Mouse (Mus musculus): Measurements from ENCODE around the gene Chil1.

Gene Chil1

DNA sequence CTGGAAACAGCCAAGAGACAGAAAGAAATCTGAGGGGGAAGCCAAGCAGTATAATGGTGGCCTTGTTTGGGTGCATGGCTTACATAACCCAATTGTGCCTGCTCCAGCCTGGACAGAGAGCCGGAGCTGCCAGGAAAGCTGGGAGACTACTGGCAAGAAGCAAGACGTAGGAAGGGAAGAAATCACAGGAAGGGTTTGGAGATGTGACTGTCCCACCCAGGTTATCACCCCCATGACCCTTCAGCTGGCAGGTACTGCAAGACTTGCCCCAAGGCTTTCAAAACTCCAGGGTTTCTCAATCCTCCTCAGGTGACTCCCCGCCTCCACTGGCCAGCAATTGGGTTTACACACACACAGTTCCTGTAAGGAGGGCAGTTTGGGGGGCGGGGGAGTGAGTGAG lies at the start of gene Chil1:
Gene Chil1, plus strand, starts transcription at position 152 of the 400 bp plus-strand sequence.
- peak; percentile 69 for DNase-seq (ENCODE audit: low read depth, low spot score)

DNA sequence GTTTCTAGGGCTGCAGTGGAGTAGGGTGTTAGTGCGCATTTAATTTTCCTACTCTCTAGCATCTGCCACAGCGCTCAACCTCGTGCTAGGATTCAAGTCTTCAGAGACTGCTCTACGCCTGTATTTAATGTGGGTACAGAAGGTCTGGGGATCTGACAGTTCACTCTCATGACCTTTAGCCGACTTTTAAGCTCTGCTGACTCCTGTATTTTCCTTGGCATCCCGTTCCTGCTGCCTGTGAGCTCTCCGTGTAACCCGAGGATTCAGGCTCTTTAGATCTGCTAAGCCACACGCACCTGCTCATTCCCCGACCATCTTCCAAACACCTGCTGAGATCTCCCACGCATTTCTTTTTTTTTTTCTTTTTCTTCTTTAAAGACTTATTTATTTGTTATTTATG lies 48.7 kb upstream of the Chil1 start:
- DNase-seq (ENCODE audit: low read depth, low spot score) = peak; percentile 14

DNA sequence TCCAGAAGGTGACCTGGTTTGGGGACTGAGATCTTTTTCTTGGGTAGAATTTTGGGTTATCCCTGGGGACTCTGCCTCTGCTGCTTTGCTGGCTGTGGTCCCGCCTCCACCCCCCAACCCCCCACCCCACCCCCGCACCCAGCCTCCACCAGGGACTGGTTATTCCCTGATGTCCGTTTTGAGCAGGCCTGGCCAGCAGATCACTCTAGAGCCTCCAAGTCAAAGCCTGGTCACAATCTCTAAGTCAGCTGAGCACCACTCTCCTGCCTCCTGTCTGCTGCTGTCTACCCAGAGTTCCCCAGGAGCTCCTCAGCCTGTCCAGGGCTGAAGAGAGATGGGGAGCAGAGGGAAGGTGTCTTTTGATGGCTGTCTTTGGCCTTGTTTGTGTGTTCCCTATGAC lies 45.6 kb upstream of the Chil1 start:
- no peak for DNase-seq (ENCODE audit: low read depth, low spot score)

DNA sequence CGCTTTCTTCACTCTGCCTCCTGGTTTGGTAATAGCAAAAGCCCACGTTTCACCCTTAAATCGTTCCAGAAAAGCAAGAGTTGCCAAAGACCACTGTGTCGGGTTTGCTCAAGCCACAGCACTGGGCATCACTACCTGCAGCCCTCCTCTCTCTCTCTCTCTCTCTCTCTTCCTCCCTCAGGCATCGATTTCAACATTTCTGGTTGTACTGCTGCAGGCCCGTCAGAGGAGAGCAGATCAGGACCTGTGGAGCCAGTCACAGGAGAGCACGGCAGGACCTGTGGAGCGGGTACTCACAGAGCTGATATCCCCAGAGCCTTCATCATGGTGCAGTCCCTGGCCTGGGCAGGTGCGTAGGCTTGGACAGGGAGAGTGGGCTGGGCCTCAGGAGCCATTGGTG lies 43.6 kb upstream of the Chil1 start:
- no peak for DNase-seq (ENCODE audit: low read depth, low spot score)

DNA sequence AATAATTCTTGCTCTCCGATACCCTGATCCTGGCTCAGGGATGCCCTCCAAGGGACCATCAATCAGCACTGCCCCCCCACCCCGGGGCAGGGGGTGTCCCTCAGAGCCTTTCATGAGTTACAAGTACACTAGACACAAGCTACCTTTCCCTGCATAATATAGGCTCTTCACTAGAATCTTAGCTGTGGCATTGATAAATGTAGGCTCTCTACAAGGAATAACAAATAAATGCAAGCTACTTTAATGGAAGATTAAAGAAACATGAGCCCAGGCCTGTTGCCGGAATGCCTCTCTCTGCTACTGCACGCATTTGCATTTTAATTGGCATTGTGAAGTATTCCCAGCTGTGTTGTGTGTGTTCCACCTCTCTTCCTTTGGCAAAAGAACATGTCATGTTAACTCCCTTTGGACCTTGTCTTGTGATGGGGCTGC lies 39.6 kb upstream of the Chil1 start:
- DNase-seq (ENCODE audit: low read depth, low spot score) = no peak

DNA sequence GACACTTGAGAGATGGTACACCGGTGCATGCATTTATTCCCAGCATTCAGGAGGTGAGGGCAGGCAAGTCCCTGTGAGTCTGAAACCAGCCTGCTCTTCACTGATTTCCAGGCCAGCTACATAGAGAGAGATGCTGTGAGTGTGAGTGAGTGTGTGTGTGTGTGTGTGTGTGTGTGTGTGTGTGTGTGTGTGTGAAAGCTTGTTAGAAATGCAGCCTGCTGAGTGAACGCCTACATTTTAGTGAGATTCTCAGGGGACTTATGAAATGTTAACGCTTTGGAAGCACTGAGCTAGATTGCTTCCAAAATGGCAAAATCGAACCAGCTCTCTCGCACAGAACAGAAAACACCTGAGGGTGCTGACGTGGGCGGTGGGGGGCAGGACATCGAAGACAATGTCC lies 35.9 kb upstream of the Chil1 start:
- DNase-seq (ENCODE audit: low read depth, low spot score) = peak; percentile 83

DNA sequence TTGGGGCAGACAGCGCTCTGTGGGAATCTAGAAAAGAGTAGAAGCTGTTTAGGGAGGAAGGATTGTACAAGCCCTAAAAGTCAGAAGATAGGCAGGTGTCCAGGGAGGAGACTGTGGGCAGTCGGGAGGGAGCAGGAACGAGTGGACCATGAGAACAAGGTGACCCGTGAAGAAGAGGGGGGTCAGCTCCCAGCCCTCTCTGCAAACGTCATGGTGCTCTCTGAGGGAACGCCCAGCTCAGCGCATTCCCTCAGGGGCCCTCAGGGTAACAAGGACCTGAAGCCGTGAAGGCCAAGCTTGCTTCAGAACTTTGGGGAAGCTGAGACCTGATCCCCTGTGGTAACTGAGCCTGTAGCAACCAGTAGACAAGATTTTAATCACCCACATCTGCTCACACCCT lies 31.9 kb upstream of the Chil1 start:
- DNase-seq (ENCODE audit: low read depth, low spot score) = no peak

DNA sequence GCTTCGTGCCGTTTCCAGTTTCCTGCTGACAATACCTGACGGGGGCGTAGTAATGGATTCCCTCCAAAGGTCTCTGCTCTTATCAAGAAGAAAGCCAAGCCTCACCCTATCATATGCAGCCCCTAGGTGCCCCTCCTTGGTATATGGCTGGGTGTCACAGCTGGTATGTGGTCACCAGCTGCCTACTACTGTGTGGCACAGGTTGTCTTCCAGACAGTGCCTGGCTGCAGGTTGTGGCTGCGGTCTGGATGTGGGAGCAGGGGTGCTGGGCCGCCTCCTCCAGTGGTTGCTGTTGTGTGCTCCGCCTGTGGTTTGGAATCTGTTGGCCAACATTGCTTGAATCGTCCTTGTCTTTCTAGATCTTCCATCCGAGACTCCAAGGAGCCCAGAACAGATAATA lies 31.2 kb upstream of the Chil1 start:
- no peak for DNase-seq (ENCODE audit: low read depth, low spot score)

DNA sequence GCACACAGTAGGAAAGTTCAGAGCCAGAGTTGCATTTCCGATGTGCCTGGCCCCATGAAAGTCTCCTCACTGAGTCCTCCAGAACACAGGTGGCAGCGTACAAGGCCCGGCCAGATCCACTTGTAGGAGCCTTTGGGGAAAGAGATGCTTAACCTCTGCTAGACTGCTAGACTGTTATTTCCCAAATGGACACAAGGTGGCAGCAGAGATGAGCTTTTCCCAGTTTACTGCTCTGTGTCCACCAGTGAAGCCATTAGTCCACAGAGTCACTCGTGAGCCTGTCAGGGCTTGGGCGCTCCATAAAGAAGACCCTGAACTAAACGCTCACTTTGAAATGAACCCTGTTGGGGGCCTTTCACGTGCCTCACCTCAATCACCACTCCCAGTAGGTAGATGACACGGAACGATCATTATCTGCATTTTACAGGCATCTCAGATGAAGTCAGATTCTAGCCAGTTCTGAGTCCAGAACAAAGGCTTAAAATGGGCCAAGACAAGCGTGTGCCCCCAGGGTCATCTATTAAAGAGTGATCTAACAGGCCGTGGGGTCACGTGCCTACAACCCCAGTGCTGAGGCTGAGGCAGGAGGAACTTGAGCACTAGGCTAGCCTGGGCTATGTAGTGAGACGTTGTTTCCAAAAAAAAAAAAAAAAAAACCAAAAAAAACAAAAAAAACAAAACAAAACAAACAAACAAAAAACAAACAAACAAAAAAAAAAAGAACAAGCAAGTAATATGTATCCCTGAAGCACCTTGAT lies 30.1 kb upstream of the Chil1 start:
- peak; percentile 94 for DNase-seq (ENCODE audit: low read depth, low spot score)

DNA sequence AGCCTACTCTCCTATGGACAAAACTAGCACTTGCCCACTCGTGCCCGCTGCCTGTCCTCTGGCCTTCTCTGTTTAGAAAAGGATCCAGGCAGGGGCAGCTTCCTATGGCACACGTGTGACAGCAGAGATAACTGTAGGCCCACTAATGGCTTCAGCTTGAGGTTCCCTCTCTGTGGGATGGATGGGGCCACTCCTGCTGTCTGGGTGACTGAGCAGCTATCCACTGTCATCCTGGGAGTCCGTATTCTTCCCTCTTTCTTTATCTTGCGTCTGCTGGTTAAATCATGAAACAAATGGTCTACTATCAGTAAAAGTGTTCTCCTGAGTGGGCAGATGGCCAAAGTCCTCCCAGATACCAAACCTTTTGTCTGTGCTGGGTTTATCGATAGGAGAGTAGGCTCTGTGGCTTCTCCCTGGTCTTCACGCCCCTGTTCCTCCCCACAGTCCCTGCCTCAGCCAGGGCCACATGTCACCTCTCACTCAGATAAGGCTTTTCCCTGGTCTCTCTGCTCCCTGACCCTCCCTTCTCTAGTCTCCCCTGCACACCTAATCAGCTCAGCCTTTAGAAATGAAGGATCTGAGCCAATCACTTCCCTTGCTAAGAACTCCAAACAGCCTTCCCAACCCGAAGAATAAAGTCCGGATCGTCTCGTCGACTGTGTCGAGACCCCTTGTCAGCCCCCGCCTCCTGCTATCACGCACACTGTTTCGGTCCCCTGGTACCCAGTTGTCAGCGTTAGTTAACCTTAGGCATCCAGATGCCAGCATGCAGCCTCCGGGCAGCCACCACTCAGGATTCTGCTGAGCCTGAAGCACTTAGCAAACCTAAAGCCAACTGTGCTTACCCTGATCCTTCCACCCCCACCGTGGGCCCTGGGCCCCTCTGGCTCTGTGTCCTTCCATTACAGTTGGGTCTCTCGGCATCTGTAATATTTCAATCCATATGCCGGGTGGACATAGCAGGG lies 29.1 kb upstream of the Chil1 start:
- no peak for DNase-seq (ENCODE audit: low read depth, low spot score)

DNA sequence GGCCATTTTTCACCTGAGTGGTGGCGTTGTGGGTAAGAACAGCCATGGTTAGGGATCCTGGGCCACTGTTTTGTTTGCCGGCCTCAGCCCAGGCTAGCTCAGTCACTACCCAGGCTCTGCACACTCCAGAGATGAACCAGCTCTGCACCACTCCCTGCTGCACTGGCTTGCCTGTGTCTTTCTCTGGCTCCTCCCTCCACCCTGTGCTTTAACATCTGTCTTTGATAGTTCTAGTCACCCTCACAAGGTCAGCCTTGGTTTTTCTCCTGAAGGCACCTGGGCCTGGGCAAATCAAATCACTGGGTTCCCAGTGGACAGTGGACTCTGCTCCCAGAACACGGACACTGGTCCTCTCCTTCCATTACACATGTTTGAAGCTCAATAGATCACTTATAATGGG lies 27.9 kb upstream of the Chil1 start:
- no peak for DNase-seq (ENCODE audit: low read depth, low spot score)

DNA sequence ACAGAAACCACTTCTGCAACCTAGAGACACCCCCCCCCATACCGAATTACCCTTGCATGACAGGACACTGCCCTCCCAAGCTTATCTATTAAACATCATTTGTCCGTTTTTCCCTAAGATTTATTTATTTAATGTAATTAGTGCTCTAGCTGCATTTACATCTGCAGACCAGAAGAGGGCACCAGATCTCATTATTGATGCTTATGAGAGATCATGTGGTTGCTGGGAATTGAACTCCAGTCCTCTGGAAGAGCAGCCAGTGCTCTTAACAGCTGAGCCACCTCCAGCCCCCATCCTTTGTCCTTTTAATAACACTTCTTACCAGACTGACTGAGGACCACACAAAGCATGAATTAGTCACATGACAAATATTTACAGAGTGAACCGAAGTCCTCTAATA lies 27.3 kb upstream of the Chil1 start:
- no peak for DNase-seq (ENCODE audit: low read depth, low spot score)

DNA sequence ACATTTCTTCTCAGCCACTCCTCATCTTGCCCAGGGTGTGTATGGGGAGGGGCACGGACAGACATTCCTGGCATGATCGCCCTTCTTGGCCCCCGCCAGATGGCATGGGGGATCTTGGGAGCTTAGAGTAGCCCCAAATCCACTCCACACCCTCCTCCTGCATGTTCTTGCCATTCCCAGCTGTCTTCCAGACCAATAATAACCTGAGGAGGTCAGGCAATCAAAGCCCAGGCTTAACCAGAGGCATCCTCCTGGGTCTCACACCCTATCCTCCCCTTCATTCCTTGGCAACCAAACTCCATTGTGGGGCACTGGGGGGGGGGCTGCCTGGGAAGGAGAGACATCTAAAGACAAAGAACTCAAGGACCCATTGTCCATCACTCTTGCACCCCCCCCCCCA lies 21.6 kb upstream of the Chil1 start:
- no peak for DNase-seq (ENCODE audit: low read depth, low spot score)

DNA sequence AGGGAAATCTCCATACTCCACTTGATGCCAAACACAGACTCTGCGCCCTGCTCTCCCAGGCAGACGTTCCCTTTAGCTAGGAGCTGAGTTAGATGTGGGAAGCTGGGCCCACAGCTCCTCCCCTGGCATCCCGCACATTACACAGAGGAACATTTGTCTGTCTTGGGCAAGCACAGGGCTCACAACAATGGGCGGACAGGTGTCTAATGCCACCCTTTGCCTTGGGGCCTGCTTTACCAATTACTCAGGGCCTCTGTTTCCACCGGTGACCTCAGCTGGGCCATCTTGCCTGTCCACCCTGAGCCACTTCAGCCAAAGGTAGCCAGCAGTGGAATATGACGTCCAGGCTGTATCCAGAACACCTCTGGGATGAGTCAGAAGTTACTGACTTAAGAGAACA lies 20.6 kb upstream of the Chil1 start:
- no peak for DNase-seq (ENCODE audit: low read depth, low spot score)

DNA sequence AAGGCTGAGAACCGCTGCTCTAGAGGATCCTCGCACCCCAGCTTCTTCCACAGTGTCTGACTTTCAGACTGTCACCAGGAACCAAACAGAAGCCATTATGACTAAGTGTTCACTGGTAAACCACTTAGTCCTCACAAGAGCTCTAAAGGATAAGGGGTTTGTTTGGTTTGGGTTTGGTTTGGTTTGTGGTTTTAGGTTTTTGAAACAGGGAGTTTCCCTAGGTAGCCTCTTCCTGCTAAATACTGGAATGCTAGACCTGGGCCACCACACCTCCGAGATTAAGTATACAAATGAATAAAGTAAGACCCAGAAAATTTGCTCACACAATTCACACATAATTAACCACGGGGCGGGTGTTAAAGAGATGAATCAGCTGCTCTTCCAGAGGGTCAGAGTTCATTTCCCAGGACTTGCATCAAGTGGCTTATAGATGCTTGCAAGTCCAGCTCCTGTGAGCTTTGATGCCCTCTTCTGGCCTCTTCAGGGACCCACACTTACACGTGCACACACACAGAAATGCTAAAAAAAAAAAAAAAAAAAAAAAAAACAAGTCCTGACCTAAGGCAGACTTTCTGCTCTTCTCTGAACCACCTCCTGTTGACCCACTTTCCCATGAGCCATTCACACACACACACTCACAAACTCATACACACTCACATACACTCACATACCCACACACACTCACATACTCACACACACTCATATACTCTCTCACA lies 19.3 kb upstream of the Chil1 start:
- DNase-seq (ENCODE audit: low read depth, low spot score) = no peak

DNA sequence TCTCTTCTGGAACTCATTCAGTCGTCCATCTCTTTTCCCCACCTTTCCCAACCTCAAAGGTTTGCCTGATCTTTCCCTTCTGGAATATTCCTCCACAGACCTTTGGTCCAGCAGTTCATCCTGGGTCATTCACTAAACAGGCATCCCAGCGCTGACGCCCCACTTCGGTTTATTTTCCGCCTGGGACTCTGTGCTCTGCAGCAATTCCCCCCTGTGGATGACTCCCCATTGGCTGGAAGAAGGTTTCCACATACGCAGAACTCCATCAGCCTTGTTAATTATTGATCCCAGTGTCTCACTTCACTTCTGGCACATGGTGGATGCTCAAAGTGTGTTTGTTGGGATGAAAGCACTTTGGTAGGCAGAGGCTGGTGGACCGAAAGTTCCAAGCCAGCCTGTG lies 18.5 kb upstream of the Chil1 start:
- DNase-seq (ENCODE audit: low read depth, low spot score) = no peak

DNA sequence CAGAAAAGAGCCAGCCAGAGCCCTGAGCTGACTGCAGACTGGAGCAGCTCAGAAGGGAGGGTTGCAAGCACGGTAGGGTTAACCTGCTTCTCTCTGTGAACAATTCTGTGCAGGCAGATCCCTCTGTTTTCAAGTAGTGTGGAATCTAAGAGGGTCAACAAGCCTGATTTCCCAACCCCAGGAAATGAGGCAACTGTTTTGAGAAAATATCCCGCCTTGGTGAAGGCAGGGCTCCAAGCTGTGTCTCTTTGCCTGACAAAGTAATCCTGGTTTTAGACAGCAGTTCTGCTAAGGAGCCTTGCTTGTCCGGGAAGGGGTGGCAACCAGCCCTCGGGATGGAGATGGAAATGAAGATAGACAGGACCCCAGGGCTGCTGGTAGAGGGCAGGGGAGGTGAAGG lies 17.5 kb upstream of the Chil1 start:
- no peak for DNase-seq (ENCODE audit: low read depth, low spot score)

DNA sequence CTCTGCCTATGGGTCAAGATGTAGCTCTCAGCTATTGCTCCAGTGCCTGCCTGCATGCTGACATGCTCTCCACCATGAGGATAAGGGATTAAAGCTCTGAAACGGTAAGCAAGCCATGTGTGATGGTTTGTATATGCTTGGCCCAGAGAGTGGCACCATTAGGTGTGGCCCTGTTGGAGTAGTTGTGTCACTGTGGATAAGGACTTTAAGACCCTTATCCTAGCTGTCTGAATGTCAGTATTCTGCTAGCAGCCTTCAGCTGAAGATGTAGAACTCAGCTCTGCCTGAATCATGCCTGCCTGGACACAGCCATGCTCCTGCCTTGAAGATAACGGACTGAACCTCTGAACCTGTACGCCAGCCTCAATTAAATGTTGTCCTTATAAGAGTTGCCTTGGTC lies 15.4 kb upstream of the Chil1 start:
- no peak for DNase-seq (ENCODE audit: low read depth, low spot score)

DNA sequence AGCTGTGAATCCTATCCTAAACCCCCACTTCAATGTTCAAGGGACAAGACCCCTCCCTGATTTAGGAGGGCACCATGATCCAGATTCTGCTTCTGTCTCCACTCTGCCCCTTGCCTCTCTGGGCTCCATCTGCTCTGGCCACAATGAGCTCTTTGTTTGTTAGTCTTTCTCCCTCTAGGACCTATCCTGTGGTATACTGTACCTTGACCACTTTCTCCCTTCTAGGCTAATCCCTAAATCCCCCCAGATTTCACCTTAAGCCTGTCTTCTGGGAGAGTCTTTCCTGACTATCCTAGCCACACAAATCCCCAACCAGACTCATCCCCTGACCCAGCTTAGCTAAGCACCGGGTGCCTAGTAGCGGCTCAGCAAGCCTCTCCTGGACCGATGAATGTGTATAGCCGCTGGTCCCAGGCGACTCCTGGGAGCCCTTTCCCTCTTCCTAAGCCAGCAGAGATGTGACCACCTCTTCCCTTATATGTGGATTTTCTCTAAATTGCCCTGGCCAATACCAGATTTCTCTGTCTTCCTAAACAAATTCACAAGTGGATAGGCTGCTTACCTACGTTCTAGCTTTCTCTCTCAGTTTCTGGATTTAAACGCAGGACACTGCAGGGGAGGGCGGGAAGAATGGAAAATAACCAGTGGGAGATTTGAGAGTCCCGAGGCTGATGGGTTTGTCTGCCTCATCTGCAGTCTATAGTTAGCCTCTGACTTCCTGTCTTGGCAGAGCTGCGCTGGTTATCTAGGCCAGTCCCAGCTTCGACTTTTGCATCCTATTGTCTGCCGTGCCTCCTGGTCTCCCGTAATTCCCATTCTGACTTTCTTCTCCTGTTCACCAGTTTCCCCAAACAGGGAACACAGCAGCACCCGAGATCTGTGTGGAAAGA lies 14.3 kb upstream of the Chil1 start:
- DNase-seq (ENCODE audit: low read depth, low spot score) = peak; percentile 86

DNA sequence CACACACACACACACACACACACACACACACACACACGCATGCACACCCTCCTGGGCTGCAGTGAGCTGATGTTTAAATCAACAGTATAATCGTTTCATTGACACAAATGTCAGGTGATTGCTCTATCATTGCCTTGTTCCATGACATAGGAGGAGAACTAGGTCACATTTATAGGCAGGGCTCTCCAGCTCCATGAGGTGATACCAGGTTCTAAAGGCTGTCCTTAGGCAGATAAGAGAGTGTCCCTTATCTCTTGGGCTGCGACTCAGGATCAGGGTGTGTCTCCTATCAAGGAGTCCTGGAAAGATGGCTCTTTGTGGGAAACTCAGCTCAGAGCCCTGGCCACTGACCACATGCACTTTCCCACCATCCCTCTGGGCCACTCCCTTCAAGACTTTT lies 13.4 kb upstream of the Chil1 start:
- DNase-seq (ENCODE audit: low read depth, low spot score) = no peak

DNA sequence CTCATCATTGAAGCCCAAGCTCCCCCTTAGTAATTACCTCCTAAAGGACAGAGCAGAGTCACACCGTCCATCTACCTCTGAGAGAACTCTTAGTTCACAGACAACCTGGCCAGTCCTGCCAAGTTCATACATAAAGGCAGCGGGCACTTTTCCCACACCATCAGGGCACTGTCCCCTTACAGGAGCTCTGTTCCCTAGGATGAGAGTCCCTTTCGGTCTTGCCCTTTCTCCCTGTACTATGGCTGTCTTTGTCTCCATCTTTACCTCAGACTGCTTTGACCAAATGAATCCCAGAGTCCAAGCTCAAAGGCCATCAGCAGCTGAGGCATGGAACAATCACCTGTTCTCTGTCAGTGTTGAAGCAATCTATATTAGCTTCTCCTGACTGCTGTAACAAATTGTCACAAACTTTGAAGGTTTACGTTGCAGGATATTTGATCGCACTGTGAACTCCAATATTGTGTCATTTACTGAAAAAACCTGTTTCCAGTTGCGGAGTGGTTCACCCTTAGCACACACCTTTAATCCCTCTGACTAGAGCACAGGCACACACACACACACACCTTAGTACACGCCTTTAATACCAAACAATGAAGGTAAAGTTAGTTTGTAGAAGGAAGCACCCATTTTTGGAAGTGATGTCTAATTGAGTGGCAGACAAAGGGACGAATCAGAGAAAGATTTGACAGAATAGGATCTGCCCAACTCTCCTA lies 12.8 kb upstream of the Chil1 start:
- DNase-seq (ENCODE audit: low read depth, low spot score) = no peak

All from brain, adult 2 months (tissue).